Mouse (Mus musculus) erythroid progenitor cell, adult 5-6 weeks (primary cell): ENCODE data around the gene Olfr378. TPM values are rescaled to one million over a fixed set of nuclear protein-coding genes. Genes with fewer than 3 reads are reported as not detected.

Experiments
- ATAC-seq: replicated peaks from 2 replicates; pipeline ENCODE4 v1.8.0; 2016; ENCODE audit warnings: moderate number of reproducible peaks, mild to moderate bottlenecking, moderate TSS enrichment, inconsistent platforms; ENCODE audit not compliant: poor library complexity, low FRiP score, severe bottlenecking
- total RNA-seq, 2 experiments: library from RNA; stranded (forward) in 1 of 2; stranded (reverse) in 1 of 2; fragments of 150-400 nt in 1 of 2; fragments of 186-747, 209-891 nt in 1 of 2; gene quantifications; 2 replicates each; pipeline versions ENCODE4 v1.2.3 to v1.2.4; 2015 to 2017; ENCODE audit warnings: low replicate concordance in 2 of 2

Olfr378 gene
- total RNA-seq (2015; ENCODE audit: low replicate concordance) (not detected in 2 replicates), total RNA-seq (2017; ENCODE audit: low replicate concordance) (not detected in 2 replicates)

GRCm38 (mm10) chr11:73428377-73428776, at the start of gene Olfr378:
Gene Olfr378 (minus strand): TSS chr11:73428477.
- ATAC-seq = no peak

GRCm38 (mm10) chr11:73457408-73457807, 29.1 kb upstream of the Olfr378 start, which contains the start of gene Olfr380:
Gene Olfr380 (minus strand): TSS chr11:73457508.
- ATAC-seq = no peak

GRCm38 (mm10) chr11:73399514-73399913, 28.8 kb downstream of the Olfr378 start, which contains the start of gene Olfr1:
Gene Olfr1 (minus strand): TSS chr11:73399614.
- ATAC-seq = no peak

- no peak for ATAC-seq
Measured at GRCm38 (mm10) chr11:73395374-73395773, 32.9 kb downstream of the Olfr378 start.

Other genes with a start within 250 kb of the Olfr378 start
- 5.9 and 11.9 TPM in 2 replicates for gene Ctns, start 229.4 kb downstream of the Olfr378 start, total RNA-seq (2015; ENCODE audit: low replicate concordance)
- 7.7 and 15.1 TPM in 2 replicates for gene Ctns, start 229.4 kb downstream of the Olfr378 start, total RNA-seq (2017; ENCODE audit: low replicate concordance)
- gene Shpk, start 229.0 kb downstream of the Olfr378 start, total RNA-seq (2015; ENCODE audit: low replicate concordance) = 2.9 TPM in 1 of 2 replicates, not detected in the other
- gene Shpk, start 229.0 kb downstream of the Olfr378 start, total RNA-seq (2017; ENCODE audit: low replicate concordance) = 0.39 TPM in 1 of 2 replicates, not detected in the other
- gene Trpv1, start 194.2 kb downstream of the Olfr378 start, total RNA-seq (2015; ENCODE audit: low replicate concordance) = not detected in 2 replicates
- not detected in 2 replicates for gene Trpv1, start 194.2 kb downstream of the Olfr378 start, total RNA-seq (2017; ENCODE audit: low replicate concordance)
- gene Trpv3, start 161.1 kb downstream of the Olfr378 start, total RNA-seq (2015; ENCODE audit: low replicate concordance) = not detected in 2 replicates
- not detected in 2 replicates for gene Trpv3, start 161.1 kb downstream of the Olfr378 start, total RNA-seq (2017; ENCODE audit: low replicate concordance)
- gene Aspa, start 98.9 kb downstream of the Olfr378 start, total RNA-seq (2015; ENCODE audit: low replicate concordance) = not detected in 2 replicates
- gene Aspa, start 98.9 kb downstream of the Olfr378 start, total RNA-seq (2017; ENCODE audit: low replicate concordance) = not detected in 2 replicates
- gene Gm49340, start 98.7 kb downstream of the Olfr378 start, total RNA-seq (2015; ENCODE audit: low replicate concordance) = not detected in 2 replicates
- not detected in 2 replicates for gene Gm49340, start 98.7 kb downstream of the Olfr378 start, total RNA-seq (2017; ENCODE audit: low replicate concordance)
- gene Spata22, start 98.7 kb downstream of the Olfr378 start, total RNA-seq (2015; ENCODE audit: low replicate concordance) = not detected in 2 replicates
- not detected in 2 replicates for gene Spata22, start 98.7 kb downstream of the Olfr378 start, total RNA-seq (2017; ENCODE audit: low replicate concordance)
- not detected in 2 replicates for gene Olfr20, start 77.7 kb downstream of the Olfr378 start, total RNA-seq (2015; ENCODE audit: low replicate concordance)
- gene Olfr20, start 77.7 kb downstream of the Olfr378 start, total RNA-seq (2017; ENCODE audit: low replicate concordance) = not detected in 2 replicates
- not detected in 2 replicates for gene Olfr376, start 57.2 kb downstream of the Olfr378 start, total RNA-seq (2015; ENCODE audit: low replicate concordance)
- not detected in 2 replicates for gene Olfr376, start 57.2 kb downstream of the Olfr378 start, total RNA-seq (2017; ENCODE audit: low replicate concordance)
- gene Olfr1, start 28.9 kb downstream of the Olfr378 start, total RNA-seq (2015; ENCODE audit: low replicate concordance) = not detected in 2 replicates
- not detected in 2 replicates for gene Olfr1, start 28.9 kb downstream of the Olfr378 start, total RNA-seq (2017; ENCODE audit: low replicate concordance)
- not detected in 2 replicates for gene Olfr380, start 29.0 kb upstream of the Olfr378 start, total RNA-seq (2015; ENCODE audit: low replicate concordance)
- gene Olfr380, start 29.0 kb upstream of the Olfr378 start, total RNA-seq (2017; ENCODE audit: low replicate concordance) = not detected in 2 replicates
- not detected in 2 replicates for gene Olfr381, start 63.1 kb upstream of the Olfr378 start, total RNA-seq (2015; ENCODE audit: low replicate concordance)
- not detected in 2 replicates for gene Olfr381, start 63.1 kb upstream of the Olfr378 start, total RNA-seq (2017; ENCODE audit: low replicate concordance)
- not detected in 2 replicates for gene Olfr382, start 88.7 kb upstream of the Olfr378 start, total RNA-seq (2015; ENCODE audit: low replicate concordance)
- gene Olfr382, start 88.7 kb upstream of the Olfr378 start, total RNA-seq (2017; ENCODE audit: low replicate concordance) = not detected in 2 replicates
- gene Olfr385, start 164.5 kb upstream of the Olfr378 start, total RNA-seq (2015; ENCODE audit: low replicate concordance) = not detected in 2 replicates
- gene Olfr385, start 164.5 kb upstream of the Olfr378 start, total RNA-seq (2017; ENCODE audit: low replicate concordance) = not detected in 2 replicates
- gene Olfr384, start 170.1 kb upstream of the Olfr378 start, total RNA-seq (2015; ENCODE audit: low replicate concordance) = not detected in 2 replicates
- gene Olfr384, start 170.1 kb upstream of the Olfr378 start, total RNA-seq (2017; ENCODE audit: low replicate concordance) = not detected in 2 replicates